Mouse (Mus musculus) embryonic facial prominence, embryonic 15.5 days (tissue): ENCODE data around the gene Prmt7. TPM values are rescaled to one million over a fixed set of nuclear protein-coding genes. Genes with fewer than 3 reads are reported as not detected.
A peak's percentile ranks its signal among the peaks of the same experiment; 100 is the strongest.

ENCODE experiments used
- ATAC-seq: fragments of 200-750 bp; cut with Nextera tagmentation; 2 replicates; pipeline ENCODE4 v1.8.0; 2017; ENCODE audit warnings: low read depth, moderate TSS enrichment; ENCODE audit not compliant: insufficient number of reproducible peaks, low FRiP score, low TSS enrichment
- H3K27ac ChIP-seq: fragments of 300-500 bp; sonication (generic); replicated peaks from 2 replicates; pipeline ENCODE4 v1.5.1; 2015; ENCODE audit warnings: mild to moderate bottlenecking, inconsistent platforms
- H3K27me3 ChIP-seq: fragments of 300-500 bp; sonication (generic); 2 replicates; pipeline ENCODE4 v1.6.1; 2015; ENCODE audit warnings: inconsistent platforms
- H3K36me3 ChIP-seq: fragments of 300-500 bp; sonication (generic); 2 replicates; pipeline ENCODE4 v1.6.1; 2015; ENCODE audit warnings: mild to moderate bottlenecking, inconsistent platforms
- H3K4me1 ChIP-seq: fragments of 300-500 bp; sonication (generic); 2 replicates; pipeline ENCODE4 v1.6.1; 2015; ENCODE audit warnings: inconsistent platforms
- H3K4me2 ChIP-seq: fragments of 300-500 bp; sonication (generic); replicated peaks from 2 replicates; pipeline ENCODE4 v1.6.1; 2015; ENCODE audit warnings: mild to moderate bottlenecking, inconsistent platforms
- H3K4me3 ChIP-seq: fragments of 300-500 bp; sonication (generic); replicated peaks from 2 replicates; pipeline ENCODE4 v1.5.1; 2015; ENCODE audit warnings: mild to moderate bottlenecking, inconsistent platforms
- H3K9ac ChIP-seq: fragments of 300-500 bp; sonication (generic); 2 replicates; pipeline ENCODE4 v1.6.1; 2015; ENCODE audit warnings: inconsistent platforms
- H3K9me3 ChIP-seq: fragments of 300-500 bp; sonication (generic); replicated peaks from 2 replicates; pipeline ENCODE4 v1.6.1; 2016; ENCODE audit warnings: inconsistent platforms
- WGBS: fragments of 180-500 bp; shearing (Covaris S2); methylation state at CpG from one replicate; pipeline ENCODE4 v1.1.7; 2015; 5-methylcytosine and 5-hydroxymethylcytosine counted together
- polyA plus RNA-seq: library from polyadenylated mRNA; unstranded; fragments of >200 nt; fragmentation: Nextera tagmentation; extraction: Ambion mirVana; gene quantifications from 2 replicates; pipeline ENCODE4 v1.2.1, GENCODE M21; 2015

Gene Prmt7
- polyA plus RNA-seq, 1 experiment from 2014 or later = 44.5 TPM

DNA sequence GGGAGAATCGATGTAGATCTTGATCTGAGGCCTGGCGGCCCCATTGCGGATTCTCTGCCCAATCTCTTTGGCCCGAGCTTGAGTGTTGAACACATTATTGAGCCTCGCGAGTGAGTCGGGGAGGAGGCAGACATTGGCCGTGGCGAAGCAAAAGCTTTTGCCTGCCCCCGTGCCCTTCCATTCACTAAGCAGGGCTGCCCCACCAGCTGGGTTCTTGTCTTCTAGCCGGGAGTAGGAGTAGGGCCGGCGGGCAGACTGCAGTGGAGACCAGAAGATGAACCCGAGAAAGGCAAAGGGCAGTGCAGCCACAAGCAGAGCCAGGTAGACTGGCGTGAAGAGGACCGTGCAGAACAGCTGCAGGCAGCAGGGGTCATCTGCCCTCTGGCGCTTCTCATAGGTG, 54.7 kb downstream of the Prmt7 start:
- H3K4me1 ChIP-seq = peaks cover 20% of the 10 kb centered on the region
- H3K4me2 ChIP-seq = no peak overlapping the region
- H3K4me3 ChIP-seq = no peak overlapping the region
- 0 out of 2 replicates have a peak, but pooled peaks cover under 1% of the 10 kb centered on the region for H3K36me3 ChIP-seq
- 89% methylated on average over 17 of the region's 17 CpGs for WGBS
- ATAC-seq = no peak
- no peaks in the 10 kb centered on the region for H3K9me3 ChIP-seq
- no peaks in the 10 kb centered on the region for H3K27me3 ChIP-seq
- no peak overlapping the region for H3K27ac ChIP-seq
- H3K9ac ChIP-seq = no peak overlapping the region

DNA sequence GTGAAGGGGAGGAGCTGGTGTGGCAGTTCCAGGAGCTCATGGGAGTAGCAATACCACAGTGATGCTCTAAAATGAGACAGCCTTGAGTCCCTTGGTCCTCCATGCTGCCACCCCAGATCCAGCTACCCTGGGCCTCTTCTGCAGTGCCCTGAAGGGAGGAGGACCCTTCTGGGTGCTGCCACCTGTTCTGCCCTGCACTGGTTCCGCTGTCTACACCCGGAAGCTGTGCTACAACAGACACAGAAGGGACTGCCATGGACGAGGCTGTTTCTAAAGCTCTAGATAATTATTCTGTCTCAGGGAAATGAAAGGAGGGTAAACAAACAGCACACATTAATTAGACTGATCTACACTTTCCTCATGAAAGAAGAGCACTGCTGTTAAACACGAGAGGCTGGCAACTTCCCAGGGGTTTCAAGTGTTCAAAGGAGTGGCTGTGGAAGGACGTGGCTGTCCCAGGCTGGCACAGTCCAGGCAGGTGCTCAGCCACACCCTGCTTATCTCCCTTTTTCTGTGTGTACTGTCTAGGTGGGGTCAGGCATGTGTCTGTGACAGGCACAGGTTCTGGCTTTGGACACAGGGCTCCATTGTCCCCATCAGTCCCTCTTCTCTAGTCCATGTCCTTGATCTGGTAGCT, 58.1 kb downstream of the Prmt7 start:
- Histone ChIP-seq H3K4me1 (peaks cover 29% of the 10 kb centered on the region), H3K9ac (no peak overlapping the region), H3K27ac (no peak overlapping the region), H3K4me3 (no peak overlapping the region), H3K4me2 (no peak overlapping the region), H3K36me3 (no peaks in the 10 kb centered on the region), H3K27me3 (no peaks in the 10 kb centered on the region), H3K9me3 (no peaks in the 10 kb centered on the region)
- WGBS = 52% methylated on average over 5 of the region's 5 CpGs
- ATAC-seq = no peak

DNA sequence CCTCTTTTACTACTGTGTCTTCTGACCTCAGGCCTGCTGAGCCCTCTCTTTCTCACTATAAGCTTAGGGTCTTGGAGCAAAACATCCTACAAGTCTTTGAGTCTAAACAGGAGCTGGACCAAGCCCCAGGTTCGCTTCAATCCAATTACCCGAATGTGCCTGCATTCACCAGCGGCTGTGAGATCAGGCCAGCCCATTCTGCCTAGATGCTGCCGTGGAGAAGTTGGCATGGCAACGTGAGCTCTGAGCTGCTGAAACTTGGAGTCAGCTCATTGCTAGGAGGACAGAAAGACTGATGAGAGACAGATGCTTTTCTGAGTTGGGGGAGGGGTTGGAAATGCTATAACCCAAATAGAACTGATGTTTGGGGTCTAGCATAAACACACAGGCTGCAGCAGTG, 60.1 kb downstream of the Prmt7 start:
- peaks cover 29% of the 10 kb centered on the region for H3K4me1 ChIP-seq
- 0 out of 2 replicates have a peak overlapping the region, but pooled peaks have one; percentile 17 for H3K27ac ChIP-seq
- H3K27me3 ChIP-seq = no peaks in the 10 kb centered on the region
- no peak for ATAC-seq
- no peaks in the 10 kb centered on the region for H3K36me3 ChIP-seq
- H3K4me2 ChIP-seq = no peak overlapping the region
- H3K4me3 ChIP-seq = no peak overlapping the region
- WGBS = 18% methylated on average over 5 of the region's 5 CpGs
- no peaks in the 10 kb centered on the region for H3K9me3 ChIP-seq
- no peak overlapping the region for H3K9ac ChIP-seq

DNA sequence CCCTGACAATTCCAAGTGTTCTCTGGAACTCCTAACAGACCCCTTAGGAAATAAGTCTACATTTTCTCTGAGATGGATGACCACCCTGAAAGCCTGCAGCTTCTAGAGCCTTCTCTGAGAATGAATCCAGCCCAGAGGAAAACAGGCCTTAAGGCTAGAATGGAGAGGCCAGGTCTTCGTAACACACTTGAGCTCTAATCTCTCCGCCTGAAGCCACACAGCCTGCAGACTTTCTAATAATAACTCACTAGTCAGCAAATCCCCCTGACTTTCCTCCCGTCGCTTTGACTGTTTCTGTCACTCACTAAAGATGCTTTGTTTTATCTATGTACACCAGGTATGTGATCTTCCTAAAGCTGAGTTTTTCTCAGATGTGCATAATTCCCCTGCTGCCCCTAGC, 60.6 kb downstream of the Prmt7 start:
- H3K9ac ChIP-seq = no peak overlapping the region
- H3K36me3 ChIP-seq = no peaks in the 10 kb centered on the region
- H3K4me2 ChIP-seq = no peak overlapping the region
- H3K9me3 ChIP-seq = no peaks in the 10 kb centered on the region
- no peaks in the 10 kb centered on the region for H3K27me3 ChIP-seq
- peaks cover 29% of the 10 kb centered on the region for H3K4me1 ChIP-seq
- no peak overlapping the region; the same call in 1 of the 2 replicates for H3K27ac ChIP-seq
- ATAC-seq = no peak
- 31% methylated on average over 4 of the region's 4 CpGs for WGBS
- no peak overlapping the region for H3K4me3 ChIP-seq

DNA sequence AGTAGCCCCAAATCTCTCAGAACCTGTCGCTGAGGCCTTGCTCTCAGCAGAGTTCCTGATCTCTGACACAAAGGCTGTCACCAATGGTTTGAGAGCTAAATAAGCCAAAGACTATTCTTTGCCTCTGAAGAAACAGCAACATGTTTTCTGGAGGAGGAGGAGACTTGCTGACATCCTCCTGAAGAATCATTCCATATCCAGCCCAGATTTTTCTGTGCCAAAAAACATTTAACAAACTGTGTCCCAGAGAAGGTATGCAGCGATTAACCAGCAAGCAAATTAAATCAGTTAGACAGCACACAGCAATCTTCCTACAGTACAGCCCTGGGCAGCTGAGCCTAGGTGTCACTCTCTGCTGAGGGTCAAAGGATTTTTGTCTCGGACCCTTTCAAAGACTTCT, 62.7 kb downstream of the Prmt7 start:
- no peak overlapping the region for H3K9ac ChIP-seq
- H3K36me3 ChIP-seq = no peaks in the 10 kb centered on the region
- H3K27ac ChIP-seq = no peak overlapping the region
- no peak overlapping the region for H3K4me2 ChIP-seq
- no peaks in the 10 kb centered on the region for H3K27me3 ChIP-seq
- no peak for ATAC-seq
- H3K4me1 ChIP-seq = peaks cover 29% of the 10 kb centered on the region
- H3K9me3 ChIP-seq = no peaks in the 10 kb centered on the region
- H3K4me3 ChIP-seq = no peak overlapping the region
- WGBS = 78% methylated on average over 3 of the region's 3 CpGs

DNA sequence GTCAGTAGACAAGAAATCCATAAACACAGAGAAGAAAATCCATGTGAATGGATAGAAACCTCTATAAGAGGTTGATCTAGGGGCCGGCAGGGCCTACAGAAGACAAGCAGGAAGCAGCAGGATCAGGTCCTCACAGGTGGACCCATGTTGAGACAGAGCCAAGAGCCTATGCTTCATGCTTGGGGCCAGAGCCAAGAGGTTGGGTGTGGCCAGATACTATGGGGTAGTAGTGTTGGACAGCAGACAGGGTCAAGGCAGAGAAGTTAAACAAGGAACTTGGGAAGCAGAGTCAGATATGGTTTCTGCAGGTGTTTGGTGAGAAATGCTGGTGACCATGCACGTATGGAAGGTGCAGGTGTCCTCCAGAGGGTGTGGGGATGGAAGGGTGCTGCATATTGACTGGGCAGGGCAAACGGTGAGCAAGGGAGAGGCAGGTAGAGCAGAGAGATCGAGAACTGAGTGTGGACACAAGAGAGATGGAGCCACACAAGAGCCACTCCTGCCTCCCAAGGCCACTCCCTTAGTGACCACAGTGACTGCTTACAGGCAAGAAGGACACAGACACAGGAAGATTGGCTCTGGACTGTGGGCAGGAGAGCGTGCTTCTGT, 66.1 kb downstream of the Prmt7 start:
- H3K4me3 ChIP-seq = no peak overlapping the region
- no peak for ATAC-seq
- no peak overlapping the region for H3K4me2 ChIP-seq
- 84% methylated on average over 5 of the region's 5 CpGs for WGBS
- H3K27me3 ChIP-seq = no peaks in the 10 kb centered on the region
- no peaks in the 10 kb centered on the region for H3K4me1 ChIP-seq
- H3K27ac ChIP-seq = no peak overlapping the region
- H3K9ac ChIP-seq = no peak overlapping the region
- H3K9me3 ChIP-seq = no peaks in the 10 kb centered on the region
- no peaks in the 10 kb centered on the region for H3K36me3 ChIP-seq

DNA sequence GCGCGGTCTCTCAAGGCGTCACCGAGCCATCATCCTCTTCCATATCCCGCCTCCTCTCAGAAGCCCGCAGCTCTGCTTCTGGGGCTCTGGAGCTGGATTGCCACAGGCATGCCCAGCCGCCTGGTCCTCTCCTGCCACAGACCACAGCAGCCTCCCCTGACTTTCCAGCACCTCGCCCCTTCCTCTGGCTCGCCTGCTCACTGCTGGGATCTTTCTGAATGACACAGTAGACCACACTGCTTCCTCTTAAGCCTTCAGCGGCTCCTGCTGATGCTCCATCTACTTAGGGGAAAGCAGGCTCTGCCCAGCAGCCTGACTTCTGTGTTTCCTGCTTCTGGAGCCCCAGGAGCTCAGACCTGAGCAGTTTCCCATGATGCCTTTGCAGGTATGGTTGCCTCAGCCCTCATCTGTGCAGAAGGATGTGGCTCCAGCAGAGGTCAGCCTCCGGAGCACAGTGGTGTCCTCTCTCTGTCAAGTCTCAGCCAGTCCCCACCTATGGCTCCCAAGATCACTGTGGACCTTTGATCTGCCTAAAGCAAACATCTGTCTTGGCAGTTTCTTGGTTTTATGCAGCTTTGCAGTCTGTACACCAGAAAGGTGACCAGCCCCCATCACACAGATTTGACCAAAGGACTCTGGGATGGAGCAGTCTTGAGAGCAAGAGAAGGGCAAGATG, 67.8 kb downstream of the Prmt7 start:
- no peak overlapping the region for H3K27ac ChIP-seq
- H3K9ac ChIP-seq = no peak overlapping the region
- no peaks in the 10 kb centered on the region for H3K9me3 ChIP-seq
- no peaks in the 10 kb centered on the region for H3K27me3 ChIP-seq
- H3K4me3 ChIP-seq = no peak overlapping the region
- no peaks in the 10 kb centered on the region for H3K36me3 ChIP-seq
- 71% methylated on average over 11 of the region's 11 CpGs for WGBS
- ATAC-seq = no peak
- H3K4me1 ChIP-seq = no peaks in the 10 kb centered on the region
- H3K4me2 ChIP-seq = no peak overlapping the region

DNA sequence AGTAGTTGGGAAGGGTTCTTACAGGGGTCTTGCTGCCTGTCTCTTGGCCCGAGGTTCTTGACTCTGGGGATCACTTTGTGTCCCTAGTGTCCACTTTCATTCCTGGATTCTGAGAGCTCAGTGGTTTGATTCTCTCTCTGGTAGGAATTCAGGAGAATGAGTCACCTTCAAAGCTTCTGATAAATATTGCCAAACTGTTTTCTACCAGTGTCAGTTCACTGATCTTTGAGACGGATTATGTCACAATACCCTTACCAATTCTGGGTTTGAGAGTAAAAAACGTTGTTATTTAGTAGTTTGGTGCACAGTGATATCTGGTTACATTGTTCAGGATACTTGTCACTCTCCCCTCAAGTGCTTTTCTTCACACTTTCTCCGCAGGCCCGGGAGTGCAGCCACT, 69.4 kb downstream of the Prmt7 start:
- Histone ChIP-seq H3K4me2 (no peak overlapping the region), H3K27me3 (no peaks in the 10 kb centered on the region), H3K36me3 (no peaks in the 10 kb centered on the region), H3K4me1 (no peaks in the 10 kb centered on the region), H3K9me3 (no peaks in the 10 kb centered on the region), H3K27ac (no peak overlapping the region), H3K4me3 (no peak overlapping the region), H3K9ac (no peak overlapping the region)
- 38% methylated on average over 5 of the region's 5 CpGs for WGBS
- ATAC-seq = no peak

DNA sequence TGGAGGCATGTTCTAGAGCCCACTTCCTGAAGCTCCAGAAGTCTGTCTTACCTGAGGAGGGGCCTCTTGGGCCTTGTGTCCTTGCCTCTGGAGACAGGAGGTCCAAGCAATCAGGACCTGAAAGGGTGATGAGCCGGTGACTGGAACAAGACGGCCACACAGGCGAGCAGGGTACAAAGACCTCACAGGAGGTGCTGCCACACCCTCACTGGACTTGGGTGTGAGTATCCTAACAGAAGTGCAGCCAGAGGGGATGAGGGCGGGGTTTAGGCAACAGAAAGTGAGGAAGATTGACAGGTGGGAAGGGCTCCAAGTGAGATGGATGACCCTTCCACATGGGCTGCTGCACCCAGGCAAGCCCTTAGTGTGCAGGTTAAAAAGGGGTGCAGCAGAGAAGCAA, 70.1 kb downstream of the Prmt7 start:
- H3K4me1 ChIP-seq = no peaks in the 10 kb centered on the region
- H3K9me3 ChIP-seq = no peaks in the 10 kb centered on the region
- no peak overlapping the region for H3K27ac ChIP-seq
- H3K4me2 ChIP-seq = no peak overlapping the region
- no peaks in the 10 kb centered on the region for H3K27me3 ChIP-seq
- WGBS = 36% methylated on average over 4 of the region's 4 CpGs
- no peaks in the 10 kb centered on the region for H3K36me3 ChIP-seq
- no peak for ATAC-seq
- no peak overlapping the region for H3K9ac ChIP-seq
- H3K4me3 ChIP-seq = no peak overlapping the region

DNA sequence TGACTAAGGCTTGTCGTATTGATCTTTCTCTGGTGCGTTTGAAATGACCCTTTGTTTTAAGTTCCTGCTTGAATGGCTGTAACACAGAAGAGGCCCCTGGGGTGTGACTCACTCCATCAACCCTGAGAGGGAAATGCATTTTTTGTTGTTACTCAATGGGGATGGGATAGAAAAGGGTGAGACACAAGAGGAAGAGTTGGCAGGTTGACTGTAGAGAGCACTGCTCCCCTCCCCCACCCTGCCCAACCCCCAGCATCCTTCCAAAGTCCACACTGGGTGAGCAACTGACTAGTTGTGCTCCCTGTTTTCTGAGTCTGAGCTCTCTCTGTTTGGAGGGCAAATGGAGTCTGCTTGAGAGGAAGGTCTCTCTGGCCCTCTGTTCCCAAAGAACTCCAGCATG, 76.7 kb downstream of the Prmt7 start:
- no peak overlapping the region for H3K27ac ChIP-seq
- peaks cover 8% of the 10 kb centered on the region; the same call in 1 of the 2 replicates for H3K4me1 ChIP-seq
- H3K4me2 ChIP-seq = no peak overlapping the region
- H3K27me3 ChIP-seq = no peaks in the 10 kb centered on the region
- ATAC-seq = no peak
- H3K9me3 ChIP-seq = no peaks in the 10 kb centered on the region
- no peaks in the 10 kb centered on the region for H3K36me3 ChIP-seq
- WGBS = 35% methylated on average over 2 of the region's 2 CpGs
- no peak overlapping the region for H3K4me3 ChIP-seq
- H3K9ac ChIP-seq = no peak overlapping the region

DNA sequence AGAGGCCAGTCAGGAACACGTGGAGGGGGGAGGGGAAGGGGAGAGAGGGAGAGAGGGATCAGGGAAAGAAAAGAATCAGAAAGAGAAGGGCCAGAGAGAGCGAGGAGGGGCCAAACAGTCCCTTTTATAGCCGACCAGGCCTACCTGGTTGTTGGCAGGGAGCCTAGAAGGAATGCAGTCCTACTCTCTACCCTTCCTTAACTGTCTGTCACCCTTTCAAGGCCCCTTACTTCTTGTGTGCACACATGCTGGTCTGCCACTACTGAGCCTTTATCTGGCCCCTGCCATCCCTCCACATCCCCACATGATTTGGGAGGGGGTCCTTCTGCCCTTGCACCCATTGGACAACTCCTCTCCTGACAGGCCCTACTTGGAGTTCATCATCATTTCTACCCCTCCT, 78.0 kb downstream of the Prmt7 start:
- Histone ChIP-seq H3K27ac (no peak overlapping the region), H3K4me2 (no peak overlapping the region), H3K36me3 (no peaks in the 10 kb centered on the region), H3K4me3 (no peak overlapping the region), H3K4me1 (peaks cover 16% of the 10 kb centered on the region; the same call in 1 of the 2 replicates), H3K9me3 (no peaks in the 10 kb centered on the region), H3K27me3 (no peaks in the 10 kb centered on the region), H3K9ac (no peak overlapping the region)
- WGBS = 59% methylated on average over 3 of the region's 3 CpGs
- no peak for ATAC-seq
